Mouse (Mus musculus) kidney, postnatal 10 days (tissue): ENCODE data around the gene Prr19.

Source experiments
- DNase-seq: peaks from one replicate; pipeline ENCODE4 v3.0.0; 2021; ENCODE audit warnings: mixed read lengths

Prr19 gene

GRCm38 (mm10) chr7:25293191-25293739, 7.9 kb upstream of the Prr19 start:
- DNase-seq = peak; percentile 12

- DNase-seq = no peak
These were observed 6.7 kb upstream of the Prr19 start for GRCm38 (mm10) chr7:25294495-25294894.

GRCm38 (mm10) chr7:25294960-25295722, 6.1 kb upstream of the Prr19 start:
- DNase-seq = no peak

- peak; percentile 70 for DNase-seq
These were observed 4.2 kb upstream of the Prr19 start for GRCm38 (mm10) chr7:25296945-25297453.

- DNase-seq = peak; percentile 89
These were observed 3.5 kb upstream of the Prr19 start, which contains the start of gene Pafah1b3 for GRCm38 (mm10) chr7:25297454-25298325. Pafah1b3 (minus strand) TSS chr7:25297986.

GRCm38 (mm10) chr7:25303003-25303684, 1.9 kb downstream of the Prr19 start:
- DNase-seq = no peak

GRCm38 (mm10) chr7:25303685-25304006, 2.4 kb downstream of the Prr19 start:
- no peak for DNase-seq

- DNase-seq = no peak
These were observed 4.3 kb downstream of the Prr19 start for GRCm38 (mm10) chr7:25305481-25305880.

- DNase-seq = peak; percentile 80
These were observed 4.9 kb downstream of the Prr19 start, which contains the start of gene Tmem145 for GRCm38 (mm10) chr7:25305956-25306613. Tmem145 (plus strand) TSS chr7:25306106.

GRCm38 (mm10) chr7:25306614-25306996, 5.4 kb downstream of the Prr19 start:
- DNase-seq = no peak

GRCm38 (mm10) chr7:25308702-25309318, 7.6 kb downstream of the Prr19 start:
- DNase-seq = no peak

- no peak for DNase-seq
These were observed 8.2 kb downstream of the Prr19 start for GRCm38 (mm10) chr7:25309425-25309824.

GRCm38 (mm10) chr7:25311193-25311592, 10.0 kb downstream of the Prr19 start:
- DNase-seq = no peak

- no peak for DNase-seq
These were observed 12.1 kb downstream of the Prr19 start for GRCm38 (mm10) chr7:25313325-25313724.

- no peak for DNase-seq
These were observed 13.5 kb downstream of the Prr19 start for GRCm38 (mm10) chr7:25314606-25315305.

GRCm38 (mm10) chr7:25315306-25316041, 14.3 kb downstream of the Prr19 start:
- DNase-seq = peak; percentile 57

GRCm38 (mm10) chr7:25316532-25317445, 15.6 kb downstream of the Prr19 start, which contains the start of gene Megf8:
Megf8 (plus strand) TSS chr7:25317164.
- DNase-seq = peak; percentile 98

- peak; percentile 42 for DNase-seq
These were observed 16.3 kb downstream of the Prr19 start for GRCm38 (mm10) chr7:25317446-25317999.

- DNase-seq = peak; percentile 69
These were observed 20.9 kb downstream of the Prr19 start for GRCm38 (mm10) chr7:25322058-25322484.
